Mouse (Mus musculus) heart, embryonic 13.5 days (tissue): ENCODE measurements around the gene Col4a1. TPM values are rescaled to one million over a fixed set of nuclear protein-coding genes. Genes with fewer than 3 reads are reported as not detected.

ENCODE experiments used
- ATAC-seq: fragments of 200-750 bp; cut with Nextera tagmentation; 2 replicates; pipeline ENCODE4 v1.8.0; 2017; ENCODE audit warnings: moderate TSS enrichment; ENCODE audit not compliant: insufficient number of reproducible peaks, low FRiP score, low TSS enrichment; ENCODE audit errors: extremely low read depth
- H3K27ac ChIP-seq: fragments of 300-500 bp; sonication (generic); replicated peaks from 2 replicates; pipeline ENCODE4 v1.5.1; 2015; ENCODE audit warnings: moderate library complexity, mild to moderate bottlenecking, inconsistent platforms
- H3K27me3 ChIP-seq: fragments of 300-500 bp; sonication (generic); replicated peaks from 2 replicates; pipeline ENCODE4 v1.6.1; 2015; ENCODE audit warnings: mild to moderate bottlenecking, inconsistent platforms
- H3K36me3 ChIP-seq: fragments of 300-500 bp; sonication (generic); 2 replicates; pipeline ENCODE4 v1.6.1; 2015; ENCODE audit warnings: mild to moderate bottlenecking, inconsistent platforms
- H3K4me1 ChIP-seq: fragments of 300-500 bp; sonication (generic); 2 replicates; pipeline ENCODE4 v1.6.1; 2015; ENCODE audit warnings: inconsistent platforms
- H3K4me2 ChIP-seq: fragments of 300-500 bp; sonication (generic); 2 replicates; pipeline ENCODE4 v1.6.1; 2015; ENCODE audit warnings: inconsistent platforms, mild to moderate bottlenecking, moderate library complexity
- H3K4me3 ChIP-seq: fragments of 300-500 bp; sonication (generic); 2 replicates; pipeline ENCODE4 v1.5.1; 2015; ENCODE audit warnings: moderate library complexity, mild to moderate bottlenecking, inconsistent platforms
- H3K9ac ChIP-seq: fragments of 300-500 bp; sonication (generic); 2 replicates; pipeline ENCODE4 v1.6.1; 2015; ENCODE audit warnings: inconsistent platforms, mild to moderate bottlenecking, moderate library complexity
- H3K9me3 ChIP-seq: fragments of 300-500 bp; sonication (generic); 2 replicates; pipeline ENCODE4 v1.6.1; 2016; ENCODE audit warnings: inconsistent platforms
- WGBS: fragments of 180-500 bp; shearing (Covaris S2); methylation state at CpG from one replicate; pipeline ENCODE4 v1.1.7; 2015; ENCODE audit warnings: mixed read lengths; 5-methylcytosine and 5-hydroxymethylcytosine counted together
- polyA plus RNA-seq: library from polyadenylated mRNA; unstranded; fragments of >200 nt; fragmentation: Nextera tagmentation; extraction: Ambion mirVana; gene quantifications from 2 replicates; pipeline ENCODE4 v1.2.1, GENCODE M21; 2015

The Col4a1 gene
- polyA plus RNA-seq = 164 TPM in 2 replicates

DNA sequence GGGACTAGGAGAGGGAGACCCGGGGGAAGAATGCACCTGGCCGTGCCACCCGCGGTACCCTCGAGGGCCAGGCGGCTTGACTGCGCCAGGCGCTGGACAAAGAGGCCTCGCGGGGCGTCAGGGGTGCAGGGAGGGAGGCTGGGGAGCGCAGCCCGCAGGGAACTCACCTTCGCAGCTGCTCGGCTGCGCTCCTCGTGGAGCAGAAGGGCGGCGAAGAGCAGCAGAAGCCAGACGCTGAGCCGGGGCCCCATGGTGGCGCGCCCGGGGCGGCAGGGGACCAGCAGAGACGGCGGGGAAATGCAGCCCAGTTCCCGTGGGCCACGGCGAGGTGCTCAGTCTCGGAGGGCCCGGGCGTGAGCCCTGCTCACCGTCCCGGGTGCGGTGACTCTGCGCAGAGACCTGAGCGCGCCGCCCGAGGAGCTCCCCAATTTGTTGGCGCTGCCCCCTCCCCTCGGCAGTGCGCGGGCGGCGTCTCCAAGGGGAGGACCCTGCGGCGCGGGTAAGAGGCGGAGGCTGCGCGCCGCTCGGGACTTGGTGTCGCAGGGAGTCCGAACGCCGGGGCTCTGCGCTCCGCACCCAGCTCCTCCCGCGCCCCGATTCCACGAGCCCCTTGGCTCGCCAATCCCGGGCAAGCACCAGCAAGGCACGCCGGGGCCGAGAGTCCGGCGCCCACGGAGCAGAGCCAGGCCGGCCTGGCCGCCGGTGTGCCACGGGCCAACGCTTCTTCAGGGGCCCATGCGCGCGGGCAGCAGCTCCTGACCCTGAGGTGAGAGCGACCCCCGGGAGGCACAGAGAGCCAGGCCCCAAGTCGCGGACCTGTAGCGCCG, at the start of gene Col4a1, which contains the start of gene Col4a2:
Col4a1 (minus strand) TSS at position 478 of the 827 bp plus-strand sequence.
Col4a2 (plus strand) TSS at position 457 of the 827 bp plus-strand sequence.
- Histone ChIP-seq H3K4me3 (peak within 1 kb of the TSS; percentile 84), H3K4me1 (peaks cover 79% of the 10 kb centered on the region), H3K9me3 (no peaks in the 10 kb centered on the region), H3K36me3 (peaks cover 21% of the 10 kb centered on the region), H3K27ac (peak within 1 kb of the TSS; percentile 91), H3K27me3 (no peaks in the 10 kb centered on the region), H3K4me2 (peak within 1 kb of the TSS; percentile 91), H3K9ac (peak within 1 kb of the TSS; percentile 98)
- under 1% methylated on average over 82 of the region's 87 CpGs for WGBS
- ATAC-seq = peak; percentile 59; the same call in 1 of the 2 replicates

DNA sequence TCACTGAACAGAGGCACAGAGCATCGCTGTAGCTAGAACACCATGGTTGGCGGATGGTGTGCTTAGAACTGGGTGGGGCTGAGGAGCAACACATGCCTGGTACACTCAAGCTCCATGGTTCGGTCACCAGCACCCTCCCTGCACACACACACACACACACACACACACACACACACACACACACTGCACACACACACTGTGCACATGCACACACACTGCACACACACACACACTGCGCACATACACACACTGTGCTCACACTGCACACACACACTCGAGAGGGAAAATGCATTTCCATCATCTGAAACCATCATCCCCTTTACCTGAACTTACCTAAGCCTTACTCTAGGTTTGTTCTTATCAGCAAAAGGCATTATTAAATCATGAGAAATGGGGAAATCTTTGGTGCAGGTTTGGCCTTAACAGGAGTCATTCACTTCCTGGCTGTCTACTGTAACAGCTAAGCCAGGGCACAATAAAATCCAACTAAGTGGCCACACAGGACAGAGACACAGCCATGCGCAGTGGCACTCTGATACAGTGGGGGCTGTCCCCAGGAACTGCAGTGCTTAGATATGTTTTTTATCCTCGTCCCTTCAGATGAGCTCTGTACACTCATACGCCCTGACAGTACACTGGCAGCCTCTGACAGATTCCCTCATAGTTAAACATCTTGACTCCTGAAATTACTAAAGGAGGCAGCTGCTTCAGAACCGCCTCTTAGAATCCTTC, 49.1 kb upstream of the Col4a1 start:
- Histone ChIP-seq H3K36me3 (no peaks in the 10 kb centered on the region), H3K4me3 (no peak overlapping the region), H3K4me2 (peak overlapping the region; percentile 30; the same call in 1 of the 2 replicates), H3K27ac (peak overlapping the region; percentile 76), H3K4me1 (peaks cover 78% of the 10 kb centered on the region), H3K9me3 (no peaks in the 10 kb centered on the region), H3K9ac (peak overlapping the region; percentile 63; the same call in 1 of the 2 replicates), H3K27me3 (no peaks in the 10 kb centered on the region)
- 67% methylated on average over 9 of the region's 9 CpGs for WGBS
- no peak for ATAC-seq

DNA sequence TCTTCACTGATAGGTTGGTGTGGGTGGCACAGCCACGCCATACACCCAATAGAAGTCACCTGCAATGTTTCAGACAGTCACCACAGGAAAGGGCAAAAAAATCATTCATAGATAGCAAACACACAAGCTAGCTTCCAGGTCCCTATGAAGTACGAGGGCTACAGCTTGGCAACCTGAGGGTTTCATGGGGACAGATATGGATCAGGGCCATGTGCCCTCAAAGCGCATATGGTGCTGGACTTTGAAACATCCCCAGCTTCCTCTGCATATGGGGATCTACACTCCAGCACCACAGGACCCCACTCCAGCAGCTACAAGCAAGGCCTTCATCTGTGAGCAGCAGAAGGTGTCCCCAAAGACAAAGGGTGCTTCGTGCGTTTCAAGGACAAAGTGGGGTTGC, 47.2 kb upstream of the Col4a1 start:
- 0 out of 2 replicates have a peak overlapping the region, but pooled peaks have one; percentile 12 for H3K27ac ChIP-seq
- H3K36me3 ChIP-seq = peaks cover 11% of the 10 kb centered on the region
- H3K4me2 ChIP-seq = no peak overlapping the region
- no peaks in the 10 kb centered on the region for H3K27me3 ChIP-seq
- H3K4me1 ChIP-seq = peaks cover 80% of the 10 kb centered on the region
- no peak overlapping the region for H3K4me3 ChIP-seq
- 78% methylated on average over 5 of the region's 5 CpGs for WGBS
- H3K9ac ChIP-seq = no peak overlapping the region
- H3K9me3 ChIP-seq = no peaks in the 10 kb centered on the region
- ATAC-seq = no peak

DNA sequence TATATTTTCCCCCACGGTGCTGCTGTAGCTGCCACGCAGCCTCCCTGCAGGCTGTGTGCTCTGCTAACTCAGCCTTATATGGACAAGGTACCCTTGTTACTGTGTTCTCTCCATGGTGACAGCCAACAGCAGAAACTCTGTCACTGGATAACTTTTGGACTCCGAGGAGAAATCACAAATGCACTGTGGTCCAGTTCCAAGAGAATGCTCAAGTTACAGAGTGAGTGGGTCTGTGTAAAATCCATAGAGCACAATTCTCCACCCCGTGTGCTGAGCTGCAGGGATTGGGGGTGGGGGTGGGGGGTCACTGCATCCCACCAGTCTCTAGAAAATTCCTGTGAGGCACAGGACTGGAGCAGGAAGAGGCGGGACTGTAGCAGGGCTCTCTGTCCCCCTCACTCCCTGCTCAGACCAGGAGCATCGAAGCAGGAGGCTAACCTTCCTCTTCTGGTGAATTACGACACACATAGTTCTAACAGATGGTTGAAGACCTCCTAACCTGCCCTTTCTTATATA, 45.4 kb upstream of the Col4a1 start:
- peak overlapping the region; percentile 38 for H3K4me2 ChIP-seq
- peaks cover 23% of the 10 kb centered on the region for H3K36me3 ChIP-seq
- H3K9ac ChIP-seq = peak overlapping the region; percentile 58
- H3K9me3 ChIP-seq = no peaks in the 10 kb centered on the region
- ATAC-seq = peak; percentile 45; the same call in 1 of the 2 replicates
- no peaks in the 10 kb centered on the region for H3K27me3 ChIP-seq
- peak overlapping the region; percentile 82 for H3K27ac ChIP-seq
- peaks cover 63% of the 10 kb centered on the region for H3K4me1 ChIP-seq
- no peak overlapping the region for H3K4me3 ChIP-seq
- WGBS = 29% methylated on average over 7 of the region's 7 CpGs

DNA sequence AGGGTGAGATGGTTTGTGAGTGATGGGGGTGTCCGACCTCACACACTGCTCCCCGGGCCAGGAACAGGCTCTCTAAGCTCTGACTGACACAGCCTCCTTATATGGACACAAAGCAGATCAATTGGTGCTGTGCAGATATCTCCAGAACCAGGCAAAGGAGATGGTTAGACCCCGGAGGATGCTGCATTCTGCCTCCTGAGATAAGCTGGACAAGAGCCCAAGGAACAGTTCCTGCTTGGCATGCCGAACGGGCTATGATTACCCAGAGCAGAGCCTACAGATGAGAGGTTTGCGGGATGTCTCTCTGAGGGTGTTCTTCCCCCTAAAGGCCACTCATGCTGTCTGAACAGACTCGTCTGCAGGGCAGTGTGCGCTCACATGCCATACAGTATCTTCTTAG, 44.1 kb upstream of the Col4a1 start:
- ATAC-seq = no peak
- no peaks in the 10 kb centered on the region for H3K9me3 ChIP-seq
- H3K27me3 ChIP-seq = no peaks in the 10 kb centered on the region
- peaks cover 51% of the 10 kb centered on the region for H3K4me1 ChIP-seq
- H3K36me3 ChIP-seq = peaks cover 23% of the 10 kb centered on the region
- peak overlapping the region; percentile 82 for H3K27ac ChIP-seq
- H3K4me3 ChIP-seq = no peak overlapping the region
- peak overlapping the region; percentile 58 for H3K9ac ChIP-seq
- WGBS = 35% methylated on average over 8 of the region's 8 CpGs
- no peak overlapping the region for H3K4me2 ChIP-seq

DNA sequence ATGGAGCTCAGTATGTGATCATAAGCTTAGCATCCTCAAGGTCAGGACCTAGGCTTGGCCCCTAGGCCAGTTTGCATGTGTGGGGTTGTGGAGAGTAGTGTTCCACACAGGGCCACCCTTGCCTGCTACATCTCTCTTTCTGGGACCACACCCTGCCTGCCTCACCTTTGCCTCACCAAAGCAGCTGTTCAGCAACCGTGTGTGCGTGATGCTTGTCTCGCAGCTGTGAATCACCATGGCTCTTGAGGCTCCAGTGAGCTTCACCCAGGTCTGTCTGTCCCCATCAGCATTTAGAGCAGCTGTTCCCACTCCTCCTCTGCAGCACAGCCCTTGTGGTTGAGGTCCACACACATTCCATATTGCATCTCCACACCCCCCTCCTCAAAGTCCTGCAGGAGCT, 43.3 kb upstream of the Col4a1 start:
- WGBS = 82% methylated on average over 3 of the region's 3 CpGs

DNA sequence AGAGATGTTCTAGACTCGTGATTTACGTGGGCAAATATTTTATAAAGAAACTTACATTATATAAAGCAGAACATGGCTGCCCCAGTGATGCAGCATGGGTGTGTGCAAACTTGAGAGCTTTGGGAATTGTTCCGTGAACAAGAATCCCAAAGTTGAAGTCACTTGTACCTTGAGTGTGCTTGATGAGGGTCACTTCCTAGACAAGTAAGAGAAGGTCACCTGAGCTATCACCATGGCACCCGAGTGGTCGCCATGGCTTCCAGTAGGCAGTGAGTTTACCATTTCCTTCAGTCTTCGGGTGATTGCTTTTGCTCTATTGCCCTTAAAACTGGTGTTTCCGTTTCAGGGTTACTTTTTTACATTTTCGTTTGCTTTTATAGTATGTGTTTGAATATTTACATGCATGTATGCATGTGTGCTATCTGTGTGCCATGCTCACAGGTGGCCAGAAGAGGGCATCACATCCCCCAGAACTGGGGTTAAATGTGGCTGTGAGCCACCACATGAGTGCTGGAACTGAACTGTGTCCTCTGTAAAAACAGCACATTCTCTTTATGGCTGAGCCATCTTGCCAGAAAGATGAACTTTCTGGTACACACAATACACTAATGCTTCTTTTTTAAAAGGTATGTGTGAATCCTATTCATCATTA, 42.3 kb upstream of the Col4a1 start:
- Histone ChIP-seq H3K9me3 (no peaks in the 10 kb centered on the region), H3K27ac (no peak overlapping the region), H3K9ac (no peak overlapping the region), H3K4me1 (peaks cover 50% of the 10 kb centered on the region), H3K4me2 (no peak overlapping the region), H3K27me3 (no peaks in the 10 kb centered on the region), H3K36me3 (peaks cover 23% of the 10 kb centered on the region), H3K4me3 (no peak overlapping the region)
- 81% methylated on average over 8 of the region's 8 CpGs for WGBS
- ATAC-seq = no peak

More for the DNA sequence above, 43.3 kb upstream of the Col4a1 start:
- H3K36me3 ChIP-seq = peaks cover 23% of the 10 kb centered on the region
- H3K4me3 ChIP-seq = no peak overlapping the region
- H3K27ac ChIP-seq = no peak overlapping the region
- ATAC-seq = no peak; the same call in 1 of the 2 replicates
- no peak overlapping the region for H3K4me2 ChIP-seq
- H3K9ac ChIP-seq = no peak overlapping the region
- no peaks in the 10 kb centered on the region for H3K9me3 ChIP-seq
- H3K27me3 ChIP-seq = no peaks in the 10 kb centered on the region
- peaks cover 50% of the 10 kb centered on the region for H3K4me1 ChIP-seq

DNA sequence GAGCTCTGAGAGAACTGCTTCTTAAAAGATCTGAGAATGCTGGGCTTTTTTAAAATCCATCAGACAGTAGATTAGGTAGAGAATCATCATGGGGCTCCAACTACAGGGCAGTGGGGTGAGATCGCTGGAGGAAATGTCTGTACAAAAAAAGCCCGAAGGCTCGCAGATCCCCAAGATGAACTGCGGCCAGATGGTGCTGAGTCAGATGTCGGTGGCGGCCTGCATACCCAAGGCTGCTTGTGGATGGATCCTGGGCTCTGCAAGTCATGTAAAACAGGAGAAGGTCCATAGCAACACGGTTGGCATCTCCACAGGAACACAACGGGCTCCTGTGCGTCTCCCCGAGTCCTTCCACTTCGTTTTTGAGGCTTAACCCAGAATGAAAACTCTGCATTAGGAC, 39.9 kb upstream of the Col4a1 start:
- WGBS = 79% methylated on average over 11 of the region's 11 CpGs
- ATAC-seq = no peak
- Histone ChIP-seq H3K4me1 (peaks cover 59% of the 10 kb centered on the region), H3K36me3 (peaks cover 23% of the 10 kb centered on the region), H3K4me2 (no peak overlapping the region), H3K4me3 (no peak overlapping the region), H3K27me3 (no peaks in the 10 kb centered on the region), H3K9me3 (no peaks in the 10 kb centered on the region), H3K9ac (no peak overlapping the region), H3K27ac (no peak overlapping the region)

DNA sequence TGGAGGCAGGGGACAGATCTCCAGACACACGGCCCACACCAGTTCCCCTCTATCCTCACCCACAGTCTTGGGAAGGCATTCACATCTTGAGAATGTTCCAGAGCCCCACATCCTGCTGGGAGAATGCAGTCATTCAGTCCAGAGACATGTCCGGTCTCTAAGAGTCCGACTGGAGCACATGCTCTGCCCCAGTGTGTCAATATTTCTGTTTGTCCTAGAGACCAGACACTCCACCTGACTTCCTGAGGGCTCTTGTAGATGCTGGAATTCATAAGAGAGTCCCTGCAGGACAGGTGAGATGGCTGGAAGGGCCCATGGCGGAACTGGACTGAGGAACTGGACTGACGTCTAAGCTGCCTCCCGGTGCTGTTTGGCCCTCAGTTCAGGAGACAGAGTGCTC, 38.7 kb upstream of the Col4a1 start:
- no peak for ATAC-seq
- H3K4me2 ChIP-seq = no peak overlapping the region
- H3K4me1 ChIP-seq = peaks cover 56% of the 10 kb centered on the region
- H3K36me3 ChIP-seq = peaks cover 23% of the 10 kb centered on the region
- H3K27ac ChIP-seq = no peak overlapping the region
- no peaks in the 10 kb centered on the region for H3K9me3 ChIP-seq
- WGBS = 82% methylated on average over 6 of the region's 6 CpGs
- H3K9ac ChIP-seq = no peak overlapping the region
- H3K4me3 ChIP-seq = no peak overlapping the region
- no peaks in the 10 kb centered on the region for H3K27me3 ChIP-seq

DNA sequence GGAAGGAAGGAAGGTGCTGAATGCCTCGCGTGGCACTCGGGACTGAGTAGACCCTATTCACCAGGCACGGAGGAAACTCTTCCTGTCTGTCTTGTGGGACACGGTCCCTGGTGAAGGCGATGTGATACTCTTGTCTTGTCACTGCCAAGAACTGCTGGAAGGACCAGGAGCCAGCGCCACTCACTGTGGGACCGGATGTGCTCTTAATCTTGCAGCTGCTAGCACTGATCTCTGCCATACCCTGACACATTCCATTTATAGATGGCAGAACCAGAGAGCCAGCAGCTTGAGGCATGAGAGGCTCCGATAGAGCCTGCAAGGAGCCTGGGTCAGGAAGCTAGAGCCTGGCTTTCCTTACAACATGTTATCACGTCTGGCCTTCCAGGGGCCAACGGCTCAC, 36.0 kb upstream of the Col4a1 start:
- 26% methylated on average over 11 of the region's 11 CpGs for WGBS
- peaks cover 6% of the 10 kb centered on the region; the same call in 1 of the 2 replicates for H3K36me3 ChIP-seq
- H3K27ac ChIP-seq = peak overlapping the region; percentile 55
- H3K4me3 ChIP-seq = no peak overlapping the region
- no peak overlapping the region for H3K9ac ChIP-seq
- peak overlapping the region; percentile 40 for H3K4me2 ChIP-seq
- no peaks in the 10 kb centered on the region for H3K27me3 ChIP-seq
- H3K4me1 ChIP-seq = peaks cover 67% of the 10 kb centered on the region
- ATAC-seq = no peak
- H3K9me3 ChIP-seq = no peaks in the 10 kb centered on the region

DNA sequence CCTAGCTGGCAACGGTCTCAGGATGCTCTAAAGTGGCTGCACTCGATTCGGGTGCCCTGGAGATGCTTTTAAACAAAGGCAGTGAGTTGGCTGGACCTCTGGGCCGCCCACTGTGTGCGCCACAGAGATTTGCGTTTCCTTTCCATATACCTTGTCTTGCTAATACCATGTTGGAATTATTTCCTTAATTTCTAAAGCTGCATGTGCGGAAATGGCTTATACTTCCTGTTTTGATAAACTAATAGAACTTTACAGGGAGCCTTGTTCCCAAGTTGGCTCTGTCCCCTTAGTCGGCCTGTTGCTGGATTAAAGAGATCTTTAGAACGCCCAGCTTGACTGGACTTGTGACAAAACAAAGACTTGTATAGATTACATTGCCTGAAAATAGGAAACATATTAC, 35.1 kb upstream of the Col4a1 start:
- H3K36me3 ChIP-seq = peaks cover 6% of the 10 kb centered on the region; the same call in 1 of the 2 replicates
- no peak overlapping the region for H3K4me3 ChIP-seq
- ATAC-seq = no peak
- H3K4me2 ChIP-seq = no peak overlapping the region
- H3K9me3 ChIP-seq = no peaks in the 10 kb centered on the region
- WGBS = 67% methylated on average over 9 of the region's 9 CpGs
- peaks cover 76% of the 10 kb centered on the region for H3K4me1 ChIP-seq
- peak overlapping the region; percentile 55 for H3K27ac ChIP-seq
- H3K9ac ChIP-seq = no peak overlapping the region
- H3K27me3 ChIP-seq = no peaks in the 10 kb centered on the region
